Mouse (Mus musculus): Measurements from ENCODE around the gene Anapc11. TPM values are rescaled to one million over a fixed set of nuclear protein-coding genes. Genes with fewer than 3 reads are reported as not detected.

The Anapc11 gene
- polyA plus RNA-seq, 1 experiment from 2014 or later = 201 TPM

Small RNA genes within 50 kb of the gene (microRNA-seq; reads per million reads assigned to microRNA genes)
- gene Mir6936 (ENCODE audit: borderline number of aligned reads) = 0.61 reads per million

Other genes starting within 250 kb of the Anapc11 start
- 1,448 and 1,508 TPM in 2 replicates for gene Actg1, start 249.9 kb upstream of the Anapc11 start, polyA plus RNA-seq (2014; fragmentation: Nextera tagmentation; extraction: Ambion mirVana)
- 0.57 TPM in 1 of 2 replicates, not detected in the other for gene Fscn2, start 236.9 kb upstream of the Anapc11 start, polyA plus RNA-seq (2014; fragmentation: Nextera tagmentation; extraction: Ambion mirVana)
- gene Faap100, start 219.7 kb upstream of the Anapc11 start, polyA plus RNA-seq (2014; fragmentation: Nextera tagmentation; extraction: Ambion mirVana) = 24.2 and 29.6 TPM in 2 replicates
- gene Nploc4, start 160.7 kb upstream of the Anapc11 start, polyA plus RNA-seq (2014; fragmentation: Nextera tagmentation; extraction: Ambion mirVana) = 31.0 and 36.7 TPM in 2 replicates
- gene Tspan10, start 155.8 kb upstream of the Anapc11 start, polyA plus RNA-seq (2014; fragmentation: Nextera tagmentation; extraction: Ambion mirVana) = not detected in 2 replicates
- 0.24 TPM in 1 of 2 replicates, not detected in the other for gene Pde6g, start 144.9 kb upstream of the Anapc11 start, polyA plus RNA-seq (2014; fragmentation: Nextera tagmentation; extraction: Ambion mirVana)
- 16.9 and 19.6 TPM in 2 replicates for gene Oxld1, start 140.4 kb upstream of the Anapc11 start, polyA plus RNA-seq (2014; fragmentation: Nextera tagmentation; extraction: Ambion mirVana)
- 21.3 and 27.5 TPM in 2 replicates for gene Ccdc137, start 140.3 kb upstream of the Anapc11 start, polyA plus RNA-seq (2014; fragmentation: Nextera tagmentation; extraction: Ambion mirVana)
- 43.6 and 48.4 TPM in 2 replicates for gene Arl16, start 130.8 kb upstream of the Anapc11 start, polyA plus RNA-seq (2014; fragmentation: Nextera tagmentation; extraction: Ambion mirVana)
- gene Mrpl12, start 113.8 kb upstream of the Anapc11 start, polyA plus RNA-seq (2014; fragmentation: Nextera tagmentation; extraction: Ambion mirVana) = 222 and 232 TPM in 2 replicates
- 44.2 and 48.3 TPM in 2 replicates for gene Slc25a10, start 106.6 kb upstream of the Anapc11 start, polyA plus RNA-seq (2014; fragmentation: Nextera tagmentation; extraction: Ambion mirVana)
- gene Gcgr, start 67.7 kb upstream of the Anapc11 start, polyA plus RNA-seq (2014; fragmentation: Nextera tagmentation; extraction: Ambion mirVana) = 1.5 and 1.8 TPM in 2 replicates
- gene Mcrip1, start 48.7 kb upstream of the Anapc11 start, polyA plus RNA-seq (2014; fragmentation: Nextera tagmentation; extraction: Ambion mirVana) = 157 and 168 TPM in 2 replicates
- not detected in 2 replicates for gene Ppp1r27, start 47.3 kb upstream of the Anapc11 start, polyA plus RNA-seq (2014; fragmentation: Nextera tagmentation; extraction: Ambion mirVana)
- gene P4hb, start 25.2 kb upstream of the Anapc11 start, polyA plus RNA-seq (2014; fragmentation: Nextera tagmentation; extraction: Ambion mirVana) = 506 and 569 TPM in 2 replicates
- gene Arhgdia, start 16.8 kb upstream of the Anapc11 start, polyA plus RNA-seq (2014; fragmentation: Nextera tagmentation; extraction: Ambion mirVana) = 468 and 477 TPM in 2 replicates
- 333 and 334 TPM in 2 replicates for gene Alyref, start 56 bp upstream of the Anapc11 start, polyA plus RNA-seq (2014; fragmentation: Nextera tagmentation; extraction: Ambion mirVana)
- 8.8 and 9.1 TPM in 2 replicates for gene Npb, start 10.1 kb downstream of the Anapc11 start, polyA plus RNA-seq (2014; fragmentation: Nextera tagmentation; extraction: Ambion mirVana)
- 79.2 and 79.9 TPM in 2 replicates for gene Pcyt2, start 19.5 kb downstream of the Anapc11 start, polyA plus RNA-seq (2014; fragmentation: Nextera tagmentation; extraction: Ambion mirVana)
- 18.8 and 22.5 TPM in 2 replicates for gene Sirt7, start 26.8 kb downstream of the Anapc11 start, polyA plus RNA-seq (2014; fragmentation: Nextera tagmentation; extraction: Ambion mirVana)
- gene Mafg, start 35.2 kb downstream of the Anapc11 start, polyA plus RNA-seq (2014; fragmentation: Nextera tagmentation; extraction: Ambion mirVana) = 19.4 and 20.2 TPM in 2 replicates
- 22.8 and 24.9 TPM in 2 replicates for gene Pycr1, start 45.3 kb downstream of the Anapc11 start, polyA plus RNA-seq (2014; fragmentation: Nextera tagmentation; extraction: Ambion mirVana)
- gene Myadml2, start 49.7 kb downstream of the Anapc11 start, polyA plus RNA-seq (2014; fragmentation: Nextera tagmentation; extraction: Ambion mirVana) = 8.1 and 12.3 TPM in 2 replicates
- 1.4 and 1.5 TPM in 2 replicates for gene Notum, start 62.8 kb downstream of the Anapc11 start, polyA plus RNA-seq (2014; fragmentation: Nextera tagmentation; extraction: Ambion mirVana)
- gene Aspscr1, start 74.6 kb downstream of the Anapc11 start, polyA plus RNA-seq (2014; fragmentation: Nextera tagmentation; extraction: Ambion mirVana) = 93.9 and 103 TPM in 2 replicates
- 114 and 129 TPM in 2 replicates for gene Cenpx, start 115.3 kb downstream of the Anapc11 start, polyA plus RNA-seq (2014; fragmentation: Nextera tagmentation; extraction: Ambion mirVana)
- gene Lrrc45, start 115.5 kb downstream of the Anapc11 start, polyA plus RNA-seq (2014; fragmentation: Nextera tagmentation; extraction: Ambion mirVana) = 21.8 and 23.2 TPM in 2 replicates
- gene Rac3, start 123.0 kb downstream of the Anapc11 start, polyA plus RNA-seq (2014; fragmentation: Nextera tagmentation; extraction: Ambion mirVana) = 1.7 and 3.0 TPM in 2 replicates
- gene Dcxr, start 128.9 kb downstream of the Anapc11 start, polyA plus RNA-seq (2014; fragmentation: Nextera tagmentation; extraction: Ambion mirVana) = 5.1 and 6.6 TPM in 2 replicates
- 0.36 and 1.0 TPM in 2 replicates for gene Cbr2, start 133.7 kb downstream of the Anapc11 start, polyA plus RNA-seq (2014; fragmentation: Nextera tagmentation; extraction: Ambion mirVana)
- 4.5 and 5.8 TPM in 2 replicates for gene Hmga1b, start 164.4 kb downstream of the Anapc11 start, polyA plus RNA-seq (2014; fragmentation: Nextera tagmentation; extraction: Ambion mirVana)
- 15.0 and 16.5 TPM in 2 replicates for gene Rfng, start 185.8 kb downstream of the Anapc11 start, polyA plus RNA-seq (2014; fragmentation: Nextera tagmentation; extraction: Ambion mirVana)
- gene Gps1, start 185.9 kb downstream of the Anapc11 start, polyA plus RNA-seq (2014; fragmentation: Nextera tagmentation; extraction: Ambion mirVana) = 166 and 179 TPM in 2 replicates
- gene Dus1l, start 198.0 kb downstream of the Anapc11 start, polyA plus RNA-seq (2014; fragmentation: Nextera tagmentation; extraction: Ambion mirVana) = 50.0 and 59.9 TPM in 2 replicates
- 33.9 and 42.6 TPM in 2 replicates for gene Fasn, start 226.1 kb downstream of the Anapc11 start, polyA plus RNA-seq (2014; fragmentation: Nextera tagmentation; extraction: Ambion mirVana)

All from heart, embryonic 11.5 days (tissue).